Mouse (Mus musculus) T-helper 17 cell (primary cell): ENCODE measurements around the gene Palm.

Experiments used
- in situ Hi-C, 2 experiments: fragments of 300-600 bp; cut with MboI, MseI; formaldehyde crosslinking; loops; 1 replicate in 1 of 2; 2 replicates in 1 of 2; pipeline ENCODE4 v1.15.1; 2025; ENCODE audit warnings: high pct_unique_total_duplicates in 2 of 2

The Palm gene

DNA sequence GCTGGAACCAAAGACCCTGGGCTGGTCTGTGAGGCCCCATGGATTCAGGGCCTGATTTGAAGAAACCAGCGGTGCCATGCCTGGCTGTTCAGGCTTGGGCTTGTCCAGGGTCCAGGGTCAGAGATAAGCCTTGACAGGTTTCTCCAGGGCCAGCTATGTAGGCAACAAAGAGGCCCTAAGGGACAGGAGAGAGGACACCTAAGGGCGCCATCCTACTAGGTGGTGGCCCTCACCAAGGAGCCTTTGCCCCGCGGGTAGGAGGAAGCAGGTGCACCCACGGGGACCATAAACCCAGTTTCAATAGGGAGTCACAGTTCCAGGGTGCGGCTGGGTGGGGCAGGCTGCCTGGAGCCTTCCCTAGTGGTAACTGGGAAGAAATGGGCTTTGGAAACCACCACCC is 29.6 kb downstream of the Palm start:
- in situ Hi-C loops: no loop called here

- in situ Hi-C loops: no loop called here
Observed at GRCm38 (mm10) chr10:79824413-79824812, 31.0 kb downstream of the Palm start.

- in situ Hi-C loops: loop anchor here in 1 of 2 experiments (10.0 kb wide), 1 partner anchor 93 kb away; the partner anchor contains the start of genes Arid3a and R3hdm4
Observed at GRCm38 (mm10) chr10:79831583-79831982, 38.2 kb downstream of the Palm start.

GRCm38 (mm10) chr10:79832026-79832785 is 38.8 kb downstream of the Palm start:
- in situ Hi-C loops: loop anchor here in 1 of 2 experiments (10.0 kb wide), 1 partner anchor 93 kb away; the partner anchor contains the start of genes Arid3a and R3hdm4

- in situ Hi-C loops: loop anchor here in 1 of 2 experiments (10.0 kb wide), 1 partner anchor 92 kb away; the partner anchor contains the start of genes Arid3a and R3hdm4
Observed at GRCm38 (mm10) chr10:79832786-79833181, 39.4 kb downstream of the Palm start.

DNA sequence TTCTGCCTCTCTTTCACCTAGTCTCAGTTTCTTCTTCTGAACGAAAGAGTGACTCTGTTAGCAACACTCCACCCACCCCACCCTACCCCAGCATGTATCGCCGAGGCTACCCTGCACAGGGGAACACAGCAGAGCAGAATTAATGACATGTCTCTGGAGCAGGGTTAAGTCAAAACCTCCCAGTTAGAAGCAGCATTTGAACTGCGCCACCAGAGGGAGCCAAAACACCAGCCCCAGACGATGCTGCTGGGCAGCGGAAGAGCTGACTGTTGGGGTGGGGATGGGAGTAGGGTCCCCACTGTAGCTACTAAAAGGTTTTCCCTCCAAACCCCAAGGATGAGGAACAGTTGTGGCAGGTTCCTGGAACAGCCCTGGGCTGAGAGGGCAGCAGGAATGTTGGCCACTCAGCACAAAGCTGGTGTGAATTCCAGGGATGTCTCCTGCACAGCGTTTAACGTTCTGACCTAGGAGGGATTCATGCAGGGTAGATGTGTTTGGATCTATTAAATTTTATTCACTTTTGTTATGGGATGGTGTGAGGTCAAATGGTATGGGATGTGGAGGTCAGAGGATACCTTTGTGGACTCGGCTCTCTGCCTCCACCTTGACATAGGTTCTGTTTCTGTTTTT is 41.5 kb downstream of the Palm start:
- in situ Hi-C loops: loop anchor here in 1 of 2 experiments (10.0 kb wide), 1 partner anchor 90 kb away; the partner anchor contains the start of genes Arid3a and R3hdm4

DNA sequence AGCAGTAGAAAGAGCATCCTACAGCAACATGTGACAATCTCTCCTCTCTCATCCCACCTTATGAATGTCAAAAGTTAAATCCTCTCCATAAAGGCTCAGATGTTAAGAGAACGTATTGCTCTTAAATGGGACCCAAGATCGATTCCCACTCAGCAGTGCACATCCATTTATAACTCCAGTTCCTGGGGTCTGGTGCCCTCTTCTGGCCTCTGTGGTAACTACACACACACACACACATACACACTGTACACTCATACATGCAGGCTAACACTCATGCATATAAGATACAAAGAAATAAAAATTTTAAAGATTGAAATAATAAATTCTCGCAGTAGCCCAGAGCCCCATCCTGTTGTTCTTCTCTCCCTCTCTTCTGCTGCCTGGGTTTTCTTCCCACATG is 43.5 kb downstream of the Palm start:
- in situ Hi-C loops: loop anchor here in 1 of 2 experiments (10.0 kb wide), 1 partner anchor 88 kb away; the partner anchor contains the start of genes Arid3a and R3hdm4

- in situ Hi-C loops: loop anchor here in 1 of 2 experiments (10.0 kb wide), 1 partner anchor 87 kb away; the partner anchor contains the start of genes Arid3a and R3hdm4
Observed at GRCm38 (mm10) chr10:79838151-79838550, 44.8 kb downstream of the Palm start.

- in situ Hi-C loops: no loop called here
Observed at GRCm38 (mm10) chr10:79840091-79840490, 46.7 kb downstream of the Palm start.

DNA sequence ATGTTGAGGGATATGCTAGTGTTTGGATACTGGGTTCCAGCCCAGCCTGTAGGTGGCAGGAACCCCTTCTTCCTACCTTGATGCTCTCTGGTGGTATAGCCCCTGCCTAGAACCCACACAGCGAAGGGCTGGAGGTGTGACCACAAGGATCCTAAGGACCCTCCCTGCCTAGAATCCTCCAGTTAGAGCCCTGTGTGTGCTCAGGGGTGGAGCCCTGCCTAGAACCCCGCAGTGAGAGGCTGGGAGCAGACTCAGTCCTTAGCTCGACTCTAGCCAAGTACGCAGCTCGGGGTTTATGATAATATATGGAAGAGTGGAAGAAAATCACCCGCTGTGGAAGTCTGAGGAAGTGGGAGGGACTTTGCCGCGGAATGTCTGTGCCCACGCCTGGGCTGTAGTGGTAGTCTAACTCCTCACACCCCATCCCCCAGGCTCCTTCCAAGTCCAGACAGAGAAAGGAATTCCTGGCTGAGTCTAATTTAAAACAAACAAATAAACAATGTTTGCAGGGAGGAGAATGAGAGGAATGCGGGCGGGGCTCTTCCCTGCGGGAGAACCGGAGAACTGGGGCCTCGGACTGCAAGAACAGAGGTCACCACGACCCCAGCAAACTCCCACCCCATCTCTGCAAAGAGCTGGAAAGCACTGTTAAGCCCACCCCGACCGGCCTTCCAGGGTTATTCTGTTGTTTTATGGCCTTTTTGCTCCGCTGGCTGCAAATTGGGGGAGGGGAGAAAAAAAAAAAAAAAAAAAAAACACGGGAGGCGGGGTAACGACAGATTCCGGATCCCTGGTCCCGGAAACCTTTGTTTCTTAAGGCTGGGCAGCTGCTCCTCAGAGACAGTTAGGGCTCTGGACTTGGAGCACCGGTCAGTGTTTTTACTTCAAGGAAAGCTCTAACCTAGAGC is 47.5 kb downstream of the Palm start:
- in situ Hi-C loops: no loop called here

DNA sequence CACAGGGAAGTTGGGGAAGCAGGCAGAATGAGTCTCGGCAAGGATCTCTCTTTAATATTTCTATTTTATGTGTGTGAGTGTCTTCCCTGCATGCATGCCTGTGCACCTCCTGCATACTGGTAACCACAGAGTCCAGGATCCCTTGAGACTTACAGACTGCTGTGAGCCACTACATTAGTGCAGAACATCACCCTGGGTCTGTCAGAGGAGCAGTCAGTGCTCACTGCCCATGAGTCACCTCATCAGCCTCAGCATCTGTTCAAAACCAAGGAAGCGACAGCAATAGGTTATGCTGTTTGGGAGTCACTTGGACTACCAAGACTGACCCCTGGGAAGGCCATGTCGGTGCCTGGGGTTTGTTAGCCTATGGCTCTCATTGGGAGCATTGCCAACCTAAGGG is 49.0 kb downstream of the Palm start:
- in situ Hi-C loops: no loop called here

DNA sequence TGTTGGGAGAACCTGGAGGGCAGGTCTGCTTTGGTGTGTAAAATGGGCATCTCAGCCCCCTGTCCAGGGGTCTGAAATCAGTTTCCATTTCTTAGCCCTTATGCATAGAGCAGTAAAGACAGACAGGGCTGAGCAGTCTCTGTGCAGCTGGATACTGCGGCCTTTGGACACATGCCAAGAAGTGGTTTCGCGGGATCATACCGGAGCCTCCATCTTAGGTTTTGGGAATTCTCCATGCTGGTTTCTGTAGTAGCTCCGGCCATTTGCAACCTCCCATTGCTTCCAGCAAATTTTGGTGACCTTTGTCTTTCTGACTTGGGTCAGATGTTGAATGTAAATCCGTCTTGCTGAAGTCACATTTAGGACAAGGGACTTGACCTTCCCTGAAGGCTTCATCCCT is 50.1 kb downstream of the Palm start:
- in situ Hi-C loops: no loop called here

- in situ Hi-C loops: no loop called here
Observed at GRCm38 (mm10) chr10:79846553-79846952, 53.2 kb downstream of the Palm start.

DNA sequence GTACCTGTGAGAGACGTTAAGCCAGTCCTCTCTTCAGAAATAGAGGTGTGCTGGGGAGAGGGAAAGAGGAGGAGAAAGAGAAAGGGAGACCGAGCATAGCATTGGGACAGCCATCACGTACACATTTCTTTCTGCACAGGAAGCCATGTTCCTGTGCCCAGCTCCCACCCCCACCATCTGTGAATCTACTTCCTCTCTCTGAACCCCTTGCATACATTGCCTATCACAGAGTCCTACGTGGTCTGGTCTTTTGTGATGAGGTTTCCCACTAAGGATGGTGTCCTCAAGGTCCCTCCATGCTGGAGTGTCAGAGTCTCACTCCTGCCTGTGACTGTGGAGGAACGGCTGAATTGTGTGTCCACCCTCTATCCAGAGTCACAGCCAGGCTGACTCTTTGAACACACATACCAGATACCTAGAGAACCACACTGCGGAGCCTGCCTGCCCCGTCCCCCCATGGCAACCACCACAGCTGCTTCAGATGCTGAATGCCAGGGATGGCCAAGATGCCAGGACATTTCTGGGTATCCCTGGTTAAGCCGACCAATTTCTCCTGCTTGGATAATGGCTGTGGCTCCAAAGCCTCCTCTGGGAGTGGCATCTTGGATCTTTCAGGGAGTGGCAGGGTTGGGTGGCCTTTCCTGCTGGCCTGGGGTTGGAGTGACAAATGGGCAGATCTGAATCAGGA is 56.7 kb downstream of the Palm start:
- in situ Hi-C loops: loop anchor here in 1 of 2 experiments (25.0 kb wide), 1 partner anchor 1263 kb away; the partner anchor contains the start of gene Syde1

DNA sequence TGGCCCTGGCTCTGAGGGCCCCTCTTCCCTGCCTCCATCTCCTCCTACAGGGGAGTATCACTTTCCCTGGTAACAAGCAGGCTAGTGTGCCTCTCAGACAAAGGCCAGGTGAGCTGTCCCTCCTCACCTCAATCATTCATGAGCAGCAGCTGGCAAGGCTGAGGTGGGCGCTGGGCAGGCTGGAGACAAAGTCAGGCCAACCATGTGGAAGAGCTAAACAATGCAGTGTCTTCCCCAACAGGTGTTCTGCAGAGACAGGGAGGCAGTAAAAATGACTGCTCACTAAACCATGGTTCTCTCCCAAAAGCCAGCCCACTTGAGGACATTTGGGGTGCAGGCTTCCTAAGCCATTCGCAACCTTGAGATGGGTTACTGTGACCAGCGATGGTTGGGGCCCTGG is 58.3 kb downstream of the Palm start:
- in situ Hi-C loops: loop anchor here in 1 of 2 experiments (25.0 kb wide), 1 partner anchor 1264 kb away; the partner anchor contains the start of gene Syde1

GRCm38 (mm10) chr10:79852107-79852789 is 58.9 kb downstream of the Palm start:
- in situ Hi-C loops: loop anchor here in 1 of 2 experiments (25.0 kb wide), 1 partner anchor 1265 kb away; the partner anchor contains the start of gene Syde1

- in situ Hi-C loops: loop anchor here in 1 of 2 experiments (25.0 kb wide), 1 partner anchor 1266 kb away; the partner anchor contains the start of gene Syde1
Observed at GRCm38 (mm10) chr10:79852827-79853226, 59.5 kb downstream of the Palm start.

- in situ Hi-C loops: loop anchor here in 1 of 2 experiments (25.0 kb wide), 1 partner anchor 1266 kb away; the partner anchor contains the start of gene Syde1
Observed at GRCm38 (mm10) chr10:79853392-79853791, 60.0 kb downstream of the Palm start.
